Mouse (Mus musculus): ENCODE measurements around the gene BC024978.

Gene BC024978

DNA sequence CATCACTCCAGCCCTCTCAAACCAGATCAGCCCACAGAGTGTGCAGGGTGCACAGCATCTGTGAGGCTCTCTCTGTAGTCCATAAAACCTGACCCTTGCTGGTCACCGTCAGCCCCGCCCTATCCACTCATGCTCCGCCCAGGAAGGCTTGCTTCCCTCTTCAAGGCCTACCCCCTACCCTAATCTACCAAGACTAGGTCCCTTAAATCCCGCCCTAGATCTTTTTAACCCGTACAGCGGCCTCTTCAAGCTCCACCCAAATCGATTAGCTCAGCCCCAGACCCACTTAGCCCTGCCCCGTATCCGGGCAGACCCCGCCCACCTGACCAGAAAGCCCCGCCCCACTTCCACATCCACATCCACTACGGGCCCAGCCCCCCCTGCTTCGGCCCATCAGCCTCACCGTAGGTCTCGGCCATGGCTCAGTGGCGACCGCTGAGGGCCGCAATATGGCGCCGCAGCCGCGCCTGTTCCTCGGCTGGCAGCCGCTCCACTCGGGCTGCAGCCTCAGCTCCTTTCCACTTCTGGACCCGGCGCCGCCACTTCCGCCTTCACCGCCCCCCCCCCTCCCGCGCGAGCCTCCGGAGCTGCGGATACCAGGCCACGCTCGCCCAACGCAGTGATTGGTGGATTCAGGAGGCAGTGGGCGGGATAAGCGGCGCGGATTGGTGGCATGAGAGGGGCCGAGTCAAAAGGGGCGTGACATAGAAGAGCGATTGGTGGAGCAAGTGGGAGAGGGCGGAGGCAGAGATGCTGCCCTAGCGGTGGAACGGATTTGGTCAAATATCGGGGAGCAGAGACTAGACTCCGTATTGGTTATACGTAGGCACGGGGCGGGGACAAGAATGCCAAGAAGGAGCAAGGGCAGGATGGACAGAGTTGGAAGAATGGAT is 17.0 kb upstream of the BC024978 start, which contains the start of gene Rab4b:
Gene Rab4b (minus strand): TSS at position 573 of the 893 bp plus-strand sequence.
- DNase-seq = peak; percentile 98

- no peak for DNase-seq
Measured at GRCm38 (mm10) chr7:27179217-27179918, 16.2 kb upstream of the BC024978 start.

GRCm38 (mm10) chr7:27180036-27180435 is 15.5 kb upstream of the BC024978 start:
- DNase-seq = no peak

GRCm38 (mm10) chr7:27180837-27181695 is 14.5 kb upstream of the BC024978 start, which contains the start of the genes Gm21983 and Mia:
Gene Gm21983, minus strand, starts transcription at chr7:27181086.
Gene Mia, minus strand, starts transcription at chr7:27181157.
- no peak for DNase-seq

DNA sequence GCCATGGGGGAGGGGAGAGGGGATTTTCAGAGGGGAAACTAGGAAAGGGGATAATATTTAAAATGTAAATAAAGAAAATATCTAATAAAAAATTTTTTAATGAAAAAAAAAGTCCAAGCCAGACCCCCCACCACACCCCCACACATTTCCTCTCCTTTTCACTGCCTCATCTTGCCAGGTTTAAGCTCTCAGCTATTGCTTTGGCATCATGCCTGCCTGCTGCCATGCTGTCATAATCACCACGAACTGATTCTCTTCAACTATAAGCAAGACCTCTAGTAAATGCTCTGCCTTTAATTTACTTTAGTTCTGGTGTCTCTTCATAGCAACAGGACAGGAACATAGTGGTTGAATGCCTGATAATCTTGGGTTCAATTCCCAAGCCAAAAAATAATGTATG is 13.1 kb upstream of the BC024978 start:
- DNase-seq = no peak

DNA sequence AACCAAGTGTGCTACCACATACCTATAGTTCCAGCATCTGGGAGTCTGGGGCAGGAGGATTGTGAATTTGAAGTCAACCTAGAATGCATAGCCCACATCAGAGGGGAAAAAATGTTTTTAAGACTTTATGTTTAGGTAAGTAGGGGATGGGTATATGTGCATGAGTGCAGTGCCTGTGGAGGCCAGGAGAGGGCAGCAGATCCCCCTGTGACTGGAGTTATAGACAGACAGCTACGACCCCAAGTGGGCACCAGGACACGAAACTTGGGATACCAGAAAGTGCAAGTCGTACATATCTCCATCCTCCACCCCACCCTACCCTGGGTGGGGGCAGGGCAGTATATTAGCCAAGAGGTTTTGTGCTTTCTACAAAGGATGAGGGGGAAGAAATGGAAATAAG is 10.6 kb upstream of the BC024978 start:
- DNase-seq = no peak

GRCm38 (mm10) chr7:27185986-27186385 is 9.6 kb upstream of the BC024978 start:
- DNase-seq = no peak

GRCm38 (mm10) chr7:27189271-27189931 is 6.2 kb upstream of the BC024978 start:
- no peak for DNase-seq

- DNase-seq = no peak
Measured at GRCm38 (mm10) chr7:27192434-27192833, 3.1 kb upstream of the BC024978 start.

DNA sequence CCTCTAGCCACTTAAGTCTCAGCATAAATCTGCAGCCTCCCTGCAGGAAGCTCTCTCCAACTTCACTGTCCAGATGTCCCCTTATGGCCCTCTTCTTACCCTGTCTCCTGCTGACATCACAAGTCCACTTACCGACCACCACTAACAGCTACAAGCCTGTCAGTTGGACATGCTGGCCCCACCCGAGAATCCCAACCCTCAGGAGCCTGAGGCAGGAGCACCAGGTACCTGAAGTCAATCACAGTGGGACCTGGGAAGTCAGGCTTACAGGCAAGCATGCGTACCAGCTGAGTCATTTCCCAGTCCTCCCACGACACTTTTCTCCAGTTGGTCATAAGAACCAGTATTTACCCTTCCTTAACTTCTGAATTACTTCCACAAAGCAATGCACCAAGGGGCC is 1.9 kb upstream of the BC024978 start:
- DNase-seq = no peak

- no peak for DNase-seq
Measured at GRCm38 (mm10) chr7:27197136-27197535, 1.6 kb downstream of the BC024978 start.

GRCm38 (mm10) chr7:27197634-27198033 is 2.1 kb downstream of the BC024978 start:
- no peak for DNase-seq

- DNase-seq = no peak
Measured at GRCm38 (mm10) chr7:27198355-27198754, 2.8 kb downstream of the BC024978 start.

DNA sequence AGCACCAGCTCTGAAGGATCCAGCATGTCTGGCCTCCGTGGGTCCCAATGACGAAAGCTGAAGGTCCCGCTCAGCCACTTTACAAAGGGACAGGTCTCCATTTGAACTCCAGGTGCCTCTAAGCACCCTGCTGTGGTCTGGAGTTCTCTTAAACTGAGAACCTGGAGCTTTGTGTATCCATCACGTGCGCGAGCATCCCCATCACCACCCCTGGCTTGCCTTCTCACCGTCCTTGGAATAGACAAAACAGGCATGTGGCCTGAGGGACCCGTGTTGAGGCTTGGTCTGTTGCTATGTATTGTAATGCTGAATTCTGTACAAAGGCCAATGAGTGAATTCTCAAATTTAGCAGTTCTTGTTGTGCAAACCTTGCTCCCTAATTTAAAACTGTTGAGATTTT is 3.2 kb downstream of the BC024978 start:
- no peak for DNase-seq

GRCm38 (mm10) chr7:27203730-27204449 is 8.3 kb downstream of the BC024978 start:
- no peak for DNase-seq

DNA sequence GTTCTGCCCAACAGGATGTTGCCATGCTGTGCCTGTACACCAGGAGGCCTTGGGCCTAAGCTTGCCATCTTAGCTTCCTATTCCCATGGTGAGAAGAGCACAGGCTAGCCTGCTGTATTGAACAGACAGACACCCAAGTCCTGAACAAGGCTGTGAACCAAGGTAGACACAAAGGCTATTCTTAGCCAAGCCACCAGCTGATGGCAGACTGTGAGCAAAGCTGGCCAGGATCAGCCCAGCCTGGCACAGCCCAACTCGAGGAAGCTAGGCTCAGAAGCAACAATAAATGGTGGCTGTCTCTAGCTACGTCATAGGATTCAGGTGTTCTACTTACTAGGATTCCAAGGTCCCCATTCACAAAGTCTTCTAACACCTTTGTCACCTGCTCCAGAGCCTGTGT is 17.0 kb downstream of the BC024978 start:
- no peak for DNase-seq

- no peak for DNase-seq
Measured at GRCm38 (mm10) chr7:27218586-27218985, 23.0 kb downstream of the BC024978 start.

DNA sequence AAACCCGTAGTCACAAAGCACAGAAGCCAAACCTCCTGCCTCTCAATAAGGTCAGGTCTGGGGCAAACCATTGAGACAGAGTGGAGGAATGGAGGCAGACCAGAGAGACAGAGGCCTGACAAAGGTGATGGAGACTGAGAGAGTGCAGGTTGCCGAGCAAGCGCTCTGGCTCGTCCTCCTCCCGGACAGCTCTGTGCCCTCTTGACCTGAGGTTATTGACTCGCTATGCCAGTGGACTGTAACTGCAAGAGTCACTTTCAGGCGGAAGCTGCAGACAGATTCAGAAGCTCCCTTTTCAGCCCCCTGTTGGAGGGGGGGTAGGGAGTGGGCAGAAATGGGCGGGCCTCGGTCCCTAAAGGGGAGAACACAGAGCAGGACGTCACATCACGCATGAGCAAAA is 24.4 kb downstream of the BC024978 start:
- DNase-seq = no peak

- no peak for DNase-seq
Measured at GRCm38 (mm10) chr7:27221939-27222338, 26.4 kb downstream of the BC024978 start.

DNA sequence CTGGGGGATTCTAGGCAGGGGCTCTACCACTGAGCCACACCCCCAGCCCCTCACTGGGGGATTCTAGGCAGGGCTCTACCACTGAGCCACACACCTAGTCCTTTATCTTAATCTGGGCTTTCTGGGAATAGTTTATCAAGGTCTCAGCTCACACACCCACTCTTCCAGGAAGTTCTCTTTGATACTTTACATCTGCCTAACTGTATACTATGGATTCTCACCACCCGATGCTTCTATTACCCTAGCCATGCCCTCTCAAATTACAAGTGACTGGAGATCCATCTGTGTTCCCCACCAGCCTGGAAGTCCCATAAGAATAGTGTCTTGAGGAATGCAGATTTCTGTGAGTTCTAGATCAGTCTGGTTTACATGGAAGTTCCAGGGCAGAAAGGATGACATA is 27.0 kb downstream of the BC024978 start:
- no peak for DNase-seq

DNA sequence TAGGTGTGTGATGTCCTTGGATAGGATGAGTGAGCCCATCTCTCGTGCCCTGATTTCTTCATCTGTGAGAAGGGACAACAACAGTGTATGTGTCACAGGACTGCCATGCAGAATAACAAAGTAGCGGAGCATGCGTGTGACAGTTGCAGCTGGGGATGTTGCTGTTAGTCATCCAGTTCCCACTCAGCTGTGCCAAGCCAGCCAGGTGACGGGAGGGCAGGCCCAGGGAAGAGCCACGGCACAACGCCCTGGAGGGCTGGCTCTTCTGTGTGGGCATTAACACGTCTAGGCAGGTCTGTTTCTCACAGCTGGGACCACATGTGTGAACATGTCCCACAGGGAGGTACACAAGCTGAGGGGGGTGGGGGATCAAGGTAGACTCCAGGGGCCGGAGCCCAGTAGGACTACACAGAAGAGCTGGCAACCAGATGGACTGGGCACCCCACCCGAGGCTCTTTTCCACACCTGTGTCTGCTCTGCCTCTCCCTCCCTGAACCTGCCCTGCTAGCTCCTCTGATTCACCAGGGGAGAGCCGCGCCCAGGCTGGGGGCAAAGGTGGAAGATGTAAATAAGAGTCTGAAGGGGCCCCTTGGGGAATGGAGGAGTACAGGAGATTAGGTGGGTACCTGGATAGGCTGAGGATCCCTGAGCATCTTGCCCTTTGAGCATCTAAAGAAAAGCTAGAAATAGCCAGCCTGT is 29.4 kb downstream of the BC024978 start:
- peak; percentile 42 for DNase-seq

Data from right cerebral cortex, postnatal 14 days (tissue).